Mouse (Mus musculus): ENCODE measurements at regions not wholly inside any gene's neighbourhood (a gene's known extent, or its start where the extent isn't known, plus 50 kb on each side); places are given as distances from the start of the nearest gene placed in this dataset.

GRCm38 (mm10) chr3:52830101-52830500 is 186.9 kb downstream of the Cog6 start:
- ATAC-seq (ENCODE audit: low read depth) = no peak
- Histone ChIP-seq H3K9me3 (ENCODE audit: control insufficient read depth, low read length) (no peaks in the 10 kb centered on the region), H3K4me1 (ENCODE audit: control insufficient read depth, insufficient read depth, low read length) (no peaks in the 10 kb centered on the region), H3K9ac (replicated peaks; ENCODE audit: low read depth, low read length) (no peak overlapping the region), H3K36me3 (ENCODE audit: control insufficient read depth, insufficient read depth, low read length) (no peaks in the 10 kb centered on the region), H3K27me3 (ENCODE audit: control insufficient read depth, insufficient read depth, low read length) (no peaks in the 10 kb centered on the region), H3K4me2 (ENCODE audit: low read depth, low read length) (no peak overlapping the region), H3K27ac (ENCODE audit: low read depth, low read length) (no peak overlapping the region), H3K4me3 (ENCODE audit: low read depth, low read length) (no peak overlapping the region)
- WGBS = 93% methylated on average over 3 of the region's 3 CpGs

- no peaks in the 10 kb centered on the region for H3K4me1 ChIP-seq (ENCODE audit: control insufficient read depth, insufficient read depth, low read length)
- H3K27ac ChIP-seq (ENCODE audit: low read depth, low read length) = no peak overlapping the region
- no peak for ATAC-seq (ENCODE audit: low read depth)
- H3K4me2 ChIP-seq (ENCODE audit: low read depth, low read length) = no peak overlapping the region
- H3K9ac ChIP-seq (replicated peaks; ENCODE audit: low read depth, low read length) = no peak overlapping the region
- no peaks in the 10 kb centered on the region for H3K27me3 ChIP-seq (ENCODE audit: control insufficient read depth, insufficient read depth, low read length)
- no peaks in the 10 kb centered on the region for H3K36me3 ChIP-seq (ENCODE audit: control insufficient read depth, insufficient read depth, low read length)
- H3K9me3 ChIP-seq (ENCODE audit: control insufficient read depth, low read length) = no peaks in the 10 kb centered on the region
- WGBS = 92% methylated on average over 6 of the region's 6 CpGs
- H3K4me3 ChIP-seq (ENCODE audit: low read depth, low read length) = no peak overlapping the region
Measured at GRCm38 (mm10) chr3:52829069-52829468, 188.0 kb downstream of the Cog6 start.

GRCm38 (mm10) chr3:52828473-52828872 is 188.6 kb downstream of the Cog6 start:
- no peaks in the 10 kb centered on the region for H3K36me3 ChIP-seq (ENCODE audit: control insufficient read depth, insufficient read depth, low read length)
- no peaks in the 10 kb centered on the region for H3K27me3 ChIP-seq (ENCODE audit: control insufficient read depth, insufficient read depth, low read length)
- no peak overlapping the region for H3K9ac ChIP-seq (replicated peaks; ENCODE audit: low read depth, low read length)
- no peak overlapping the region for H3K4me2 ChIP-seq (ENCODE audit: low read depth, low read length)
- 77% methylated on average over 4 of the region's 4 CpGs for WGBS
- H3K4me1 ChIP-seq (ENCODE audit: control insufficient read depth, insufficient read depth, low read length) = no peaks in the 10 kb centered on the region
- no peak overlapping the region for H3K4me3 ChIP-seq (ENCODE audit: low read depth, low read length)
- no peaks in the 10 kb centered on the region for H3K9me3 ChIP-seq (ENCODE audit: control insufficient read depth, low read length)
- ATAC-seq (ENCODE audit: low read depth) = no peak
- H3K27ac ChIP-seq (ENCODE audit: low read depth, low read length) = no peak overlapping the region

GRCm38 (mm10) chr3:52822848-52823247 is 194.2 kb downstream of the Cog6 start:
- no peaks in the 10 kb centered on the region for H3K27me3 ChIP-seq (ENCODE audit: control insufficient read depth, insufficient read depth, low read length)
- 46% methylated on average over 5 of the region's 5 CpGs for WGBS
- ATAC-seq (ENCODE audit: low read depth) = no peak
- H3K4me3 ChIP-seq (ENCODE audit: low read depth, low read length) = no peak overlapping the region
- no peaks in the 10 kb centered on the region for H3K4me1 ChIP-seq (ENCODE audit: control insufficient read depth, insufficient read depth, low read length)
- H3K27ac ChIP-seq (ENCODE audit: low read depth, low read length) = no peak overlapping the region
- H3K36me3 ChIP-seq (ENCODE audit: control insufficient read depth, insufficient read depth, low read length) = no peaks in the 10 kb centered on the region
- no peak overlapping the region for H3K4me2 ChIP-seq (ENCODE audit: low read depth, low read length)
- H3K9me3 ChIP-seq (ENCODE audit: control insufficient read depth, low read length) = no peaks in the 10 kb centered on the region
- H3K9ac ChIP-seq (replicated peaks; ENCODE audit: low read depth, low read length) = no peak overlapping the region

- no peak overlapping the region for H3K27ac ChIP-seq (ENCODE audit: low read depth, low read length)
- H3K36me3 ChIP-seq (ENCODE audit: control insufficient read depth, insufficient read depth, low read length) = no peaks in the 10 kb centered on the region
- H3K4me1 ChIP-seq (ENCODE audit: control insufficient read depth, insufficient read depth, low read length) = no peaks in the 10 kb centered on the region
- H3K27me3 ChIP-seq (ENCODE audit: control insufficient read depth, insufficient read depth, low read length) = no peaks in the 10 kb centered on the region
- 25% methylated on average over 5 of the region's 5 CpGs for WGBS
- no peak overlapping the region for H3K4me2 ChIP-seq (ENCODE audit: low read depth, low read length)
- H3K9ac ChIP-seq (replicated peaks; ENCODE audit: low read depth, low read length) = no peak overlapping the region
- no peak for ATAC-seq (ENCODE audit: low read depth)
- no peak overlapping the region for H3K4me3 ChIP-seq (ENCODE audit: low read depth, low read length)
- H3K9me3 ChIP-seq (ENCODE audit: control insufficient read depth, low read length) = no peaks in the 10 kb centered on the region
Measured at GRCm38 (mm10) chr3:52821450-52821849, 195.6 kb downstream of the Cog6 start.

GRCm38 (mm10) chr3:52818401-52818800 is 198.6 kb downstream of the Cog6 start:
- 88% methylated on average over 4 of the region's 4 CpGs for WGBS
- Histone ChIP-seq H3K36me3 (ENCODE audit: control insufficient read depth, insufficient read depth, low read length) (no peaks in the 10 kb centered on the region), H3K9me3 (ENCODE audit: control insufficient read depth, low read length) (no peaks in the 10 kb centered on the region), H3K4me3 (ENCODE audit: low read depth, low read length) (no peak overlapping the region), H3K4me2 (ENCODE audit: low read depth, low read length) (no peak overlapping the region), H3K4me1 (ENCODE audit: control insufficient read depth, insufficient read depth, low read length) (no peaks in the 10 kb centered on the region), H3K9ac (replicated peaks; ENCODE audit: low read depth, low read length) (no peak overlapping the region), H3K27me3 (ENCODE audit: control insufficient read depth, insufficient read depth, low read length) (no peaks in the 10 kb centered on the region), H3K27ac (ENCODE audit: low read depth, low read length) (no peak overlapping the region)
- no peak for ATAC-seq (ENCODE audit: low read depth)

- H3K36me3 ChIP-seq (ENCODE audit: control insufficient read depth, insufficient read depth, low read length) = no peaks in the 10 kb centered on the region
- WGBS = 90% methylated on average over 6 of the region's 6 CpGs
Measured at GRCm38 (mm10) chr3:52817416-52817815, 199.6 kb downstream of the Cog6 start.

GRCm38 (mm10) chr3:52815497-52815896 is 201.5 kb downstream of the Cog6 start:
- no peak overlapping the region for H3K9ac ChIP-seq (replicated peaks; ENCODE audit: low read depth, low read length)
- H3K9me3 ChIP-seq (ENCODE audit: control insufficient read depth, low read length) = no peaks in the 10 kb centered on the region
- no peaks in the 10 kb centered on the region for H3K4me1 ChIP-seq (ENCODE audit: control insufficient read depth, insufficient read depth, low read length)
- H3K36me3 ChIP-seq (ENCODE audit: control insufficient read depth, insufficient read depth, low read length) = no peaks in the 10 kb centered on the region
- no peak for ATAC-seq (ENCODE audit: low read depth)
- H3K27me3 ChIP-seq (ENCODE audit: control insufficient read depth, insufficient read depth, low read length) = no peaks in the 10 kb centered on the region
- H3K4me3 ChIP-seq (ENCODE audit: low read depth, low read length) = no peak overlapping the region
- no peak overlapping the region for H3K27ac ChIP-seq (ENCODE audit: low read depth, low read length)
- 40% methylated on average over 7 of the region's 7 CpGs for WGBS
- no peak overlapping the region for H3K4me2 ChIP-seq (ENCODE audit: low read depth, low read length)

More at GRCm38 (mm10) chr3:52817416-52817815, 199.6 kb downstream of the Cog6 start:
- Histone ChIP-seq H3K4me1 (ENCODE audit: control insufficient read depth, insufficient read depth, low read length) (no peaks in the 10 kb centered on the region), H3K9me3 (ENCODE audit: control insufficient read depth, low read length) (no peaks in the 10 kb centered on the region), H3K27me3 (ENCODE audit: control insufficient read depth, insufficient read depth, low read length) (no peaks in the 10 kb centered on the region), H3K4me3 (ENCODE audit: low read depth, low read length) (no peak overlapping the region), H3K27ac (ENCODE audit: low read depth, low read length) (no peak overlapping the region), H3K9ac (replicated peaks; ENCODE audit: low read depth, low read length) (no peak overlapping the region), H3K4me2 (ENCODE audit: low read depth, low read length) (no peak overlapping the region)
- ATAC-seq (ENCODE audit: low read depth) = no peak

GRCm38 (mm10) chr3:52802324-52802723 is 214.7 kb downstream of the Cog6 start:
- Histone ChIP-seq H3K9ac (replicated peaks; ENCODE audit: low read depth, low read length) (no peak overlapping the region), H3K4me1 (ENCODE audit: control insufficient read depth, insufficient read depth, low read length) (no peaks in the 10 kb centered on the region), H3K27ac (ENCODE audit: low read depth, low read length) (no peak overlapping the region), H3K36me3 (ENCODE audit: control insufficient read depth, insufficient read depth, low read length) (no peaks in the 10 kb centered on the region), H3K27me3 (ENCODE audit: control insufficient read depth, insufficient read depth, low read length) (no peaks in the 10 kb centered on the region), H3K9me3 (ENCODE audit: control insufficient read depth, low read length) (no peaks in the 10 kb centered on the region), H3K4me3 (ENCODE audit: low read depth, low read length) (no peak overlapping the region), H3K4me2 (ENCODE audit: low read depth, low read length) (no peak overlapping the region)
- ATAC-seq (ENCODE audit: low read depth) = no peak
- 88% methylated on average over 5 of the region's 5 CpGs for WGBS

GRCm38 (mm10) chr3:52801446-52801845 is 215.6 kb downstream of the Cog6 start:
- Histone ChIP-seq H3K4me3 (ENCODE audit: low read depth, low read length) (no peak overlapping the region), H3K27me3 (ENCODE audit: control insufficient read depth, insufficient read depth, low read length) (no peaks in the 10 kb centered on the region), H3K4me1 (ENCODE audit: control insufficient read depth, insufficient read depth, low read length) (no peaks in the 10 kb centered on the region), H3K9ac (replicated peaks; ENCODE audit: low read depth, low read length) (no peak overlapping the region), H3K27ac (ENCODE audit: low read depth, low read length) (no peak overlapping the region), H3K9me3 (ENCODE audit: control insufficient read depth, low read length) (no peaks in the 10 kb centered on the region), H3K4me2 (ENCODE audit: low read depth, low read length) (no peak overlapping the region), H3K36me3 (ENCODE audit: control insufficient read depth, insufficient read depth, low read length) (no peaks in the 10 kb centered on the region)
- ATAC-seq (ENCODE audit: low read depth) = no peak
- 94% methylated on average over 5 of the region's 5 CpGs for WGBS

All from neural tube, embryonic 14.5 days (tissue).